Mouse (Mus musculus) leukemia stem cell, adult 10-12 weeks (primary cell): ENCODE measurements around the gene Rassf8. TPM values are rescaled to one million over a fixed set of nuclear protein-coding genes. Genes with fewer than 3 reads are reported as not detected.

Experiments
- polyA plus RNA-seq: library from polyadenylated mRNA; stranded (reverse); fragments of >175 nt; gene quantifications from 2 replicates; pipeline ENCODE4 v1.2.3, GENCODE M21; 2012; ENCODE audit warnings: low replicate concordance

Gene Rassf8
- 0.08 and 0.35 TPM in 2 replicates for polyA plus RNA-seq

DNA sequence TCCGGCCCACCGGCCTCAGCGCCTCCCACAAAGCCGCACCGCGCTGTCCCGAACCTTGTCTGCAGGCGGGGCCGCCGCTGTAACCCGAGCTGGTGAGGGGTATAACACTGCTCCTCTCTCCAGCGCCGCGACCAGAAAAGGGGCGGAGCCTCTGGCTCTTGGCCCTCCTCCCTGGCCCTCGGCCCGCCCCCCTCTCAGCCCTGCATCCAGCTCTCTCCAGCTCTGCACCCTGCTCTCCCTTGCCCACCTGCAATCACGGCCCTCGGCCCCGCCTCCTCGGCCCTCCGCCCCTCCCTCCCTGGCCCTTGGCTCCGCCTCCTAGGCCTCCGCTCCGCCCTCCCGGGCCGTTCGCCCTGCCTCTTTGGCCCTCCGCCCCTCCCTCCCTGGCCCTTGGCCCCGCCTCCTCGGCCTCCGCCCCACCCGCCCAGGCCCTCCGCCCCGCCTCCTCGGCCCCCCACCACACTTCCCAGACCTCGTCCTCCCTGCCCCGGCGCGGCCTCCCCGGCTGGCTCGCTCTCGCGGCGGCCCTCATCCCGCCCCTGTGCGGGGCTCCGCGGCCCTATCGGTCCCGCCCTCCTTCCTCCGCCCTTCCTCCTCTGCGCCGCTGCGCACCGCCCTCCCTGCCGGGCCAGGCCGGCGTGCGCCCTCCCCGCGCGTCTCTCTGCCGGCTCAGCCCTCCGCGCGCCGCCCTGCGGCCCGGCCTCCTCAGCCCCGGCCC lies at the start of gene Rassf8:
Rassf8 (plus strand) TSS at position 617 of the 718 bp plus-strand sequence.

DNA sequence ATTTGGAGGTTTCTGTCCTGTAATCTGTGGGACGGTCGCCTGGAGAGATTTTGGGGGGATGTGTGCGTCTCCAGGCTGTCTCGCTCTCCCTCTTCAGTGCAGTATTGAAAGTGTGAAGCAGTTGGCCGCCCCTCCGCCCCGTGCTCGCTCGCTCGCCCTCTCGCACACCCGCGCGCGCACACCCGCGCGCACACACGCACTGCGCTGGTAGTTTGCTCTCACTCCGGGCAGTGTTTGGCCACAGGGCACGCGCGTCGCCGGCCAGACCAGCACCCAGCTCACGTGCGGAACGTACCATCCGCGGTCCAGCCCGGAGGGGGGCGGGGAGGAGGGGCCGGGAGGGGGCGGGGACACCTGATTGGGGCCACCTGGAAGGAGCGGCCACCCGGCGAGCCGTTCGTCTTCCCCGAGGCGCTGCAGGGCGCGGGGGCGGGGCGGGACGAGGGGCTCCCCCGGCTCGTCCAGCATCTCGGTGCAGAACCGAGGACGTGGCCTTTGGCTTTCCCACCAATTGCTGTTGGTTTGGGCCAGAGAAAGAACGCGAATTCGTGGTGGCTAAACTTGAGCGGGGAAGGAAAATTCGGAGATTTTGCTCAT lies 118.8 kb downstream of the Rassf8 start, which contains the start of gene Bhlhe41:
Bhlhe41 (minus strand) TSS at position 270 of the 597 bp plus-strand sequence.

Other genes with a start within 250 kb of the Rassf8 start
- gene Lmntd1, start 132.4 kb upstream of the Rassf8 start, polyA plus RNA-seq = not detected in 2 replicates
- not detected in 2 replicates for gene Tuba3b, start 131.0 kb upstream of the Rassf8 start, polyA plus RNA-seq
- gene Bhlhe41, start 118.8 kb downstream of the Rassf8 start, polyA plus RNA-seq = 1.2 and 2.9 TPM in 2 replicates
- 0.11 TPM in 1 of 2 replicates, not detected in the other for gene Sspn, start 184.9 kb downstream of the Rassf8 start, polyA plus RNA-seq